Mouse (Mus musculus) sigmoid colon, adult 10 weeks (tissue): ENCODE data around the gene Nutm1. TPM values are rescaled to one million over a fixed set of nuclear protein-coding genes. Genes with fewer than 3 reads are reported as not detected.

Experiments used
- polyA plus RNA-seq: library from polyadenylated mRNA; stranded (reverse); fragments of 350-450 nt; fragmentation: Illumina TruSeq; extraction: RNeasy Lipid Tissue Mini Kit (QIAGEN cat#74804); gene quantifications from one replicate; pipeline ENCODE4 v1.2.3, GENCODE M21; 2014; ENCODE audit warnings: low read depth, low replicate concordance

The Nutm1 gene
- not detected for polyA plus RNA-seq

GRCm38 (mm10) chr2:112259241-112259962 is at the start of gene Nutm1:
Nutm1 (minus strand) TSS chr2:112259291.

GRCm38 (mm10) chr2:112266242-112266592 is 7.1 kb upstream of the Nutm1 start, which contains the start of gene Gm21985:
Gm21985 (plus strand) TSS chr2:112266314.

GRCm38 (mm10) chr2:112265448-112266241 is 6.6 kb upstream of the Nutm1 start, which contains the start of gene Slc12a6:
Slc12a6 (plus strand) TSS chr2:112265825.

GRCm38 (mm10) chr2:112261748-112262653 is 2.9 kb upstream of the Nutm1 start, which contains the start of gene Nop10:
Nop10 (plus strand) TSS chr2:112261926.

GRCm38 (mm10) chr2:112239212-112239934 is 19.7 kb downstream of the Nutm1 start, which contains the start of gene Lpcat4:
Lpcat4 (plus strand) TSS chr2:112239468.

Other genes starting within 250 kb of the Nutm1 start
- gene Olfr1310, start 246.6 kb downstream of the Nutm1 start, polyA plus RNA-seq = not detected
- gene Olfr1311, start 234.9 kb downstream of the Nutm1 start, polyA plus RNA-seq = not detected
- not detected for gene Olfr1312, start 209.1 kb downstream of the Nutm1 start, polyA plus RNA-seq
- gene Olfr1313, start 181.4 kb downstream of the Nutm1 start, polyA plus RNA-seq = not detected
- gene Olfr1314, start 162.5 kb downstream of the Nutm1 start, polyA plus RNA-seq = not detected
- not detected for gene Olfr1315-ps1, start 143.9 kb downstream of the Nutm1 start, polyA plus RNA-seq
- gene Olfr1316, start 124.3 kb downstream of the Nutm1 start, polyA plus RNA-seq = not detected
- gene Olfr1317, start 119.0 kb downstream of the Nutm1 start, polyA plus RNA-seq = not detected
- not detected for gene Olfr1318, start 105.1 kb downstream of the Nutm1 start, polyA plus RNA-seq
- 1.2 TPM for gene Lpcat4, start 19.8 kb downstream of the Nutm1 start, polyA plus RNA-seq
- gene Nop10, start 2.6 kb upstream of the Nutm1 start, polyA plus RNA-seq = 15.6 TPM
- gene Slc12a6, start 6.5 kb upstream of the Nutm1 start, polyA plus RNA-seq = 139 TPM
- gene Gm21985, start 7.0 kb upstream of the Nutm1 start, polyA plus RNA-seq = not detected
- gene Emc4, start 108.7 kb upstream of the Nutm1 start, polyA plus RNA-seq = 52.0 TPM
- gene Katnbl1, start 119.9 kb upstream of the Nutm1 start, polyA plus RNA-seq = 64.8 TPM
- gene Emc7, start 195.7 kb upstream of the Nutm1 start, polyA plus RNA-seq = 42.2 TPM
- gene Chrm5, start 221.5 kb upstream of the Nutm1 start, polyA plus RNA-seq = not detected
- 8.1 TPM for gene Aven, start 233.7 kb upstream of the Nutm1 start, polyA plus RNA-seq